Mouse (Mus musculus) retina, postnatal 1 day (tissue): ENCODE data around the gene Zc3h15.
"Not testable (repeated sequence)": the region's sequence is repeated elsewhere in the genome, so short reads cannot be mapped to it uniquely, and the experiment has no call there.

Experiments
- DNase-seq: peaks from one replicate; pipeline ENCODE4 v3.0.0-alpha.2; 2012

Gene Zc3h15

GRCm38 (mm10) chr2:83644276-83645252, at the start of gene Zc3h15:
TSS of gene Zc3h15 (plus strand) at chr2:83644435.
- DNase-seq = peak; percentile 97

GRCm38 (mm10) chr2:83620558-83621367, 23.5 kb upstream of the Zc3h15 start:
- no peak for DNase-seq

GRCm38 (mm10) chr2:83621511-83621910, 22.7 kb upstream of the Zc3h15 start:
- DNase-seq = no peak

GRCm38 (mm10) chr2:83622792-83623191, 21.4 kb upstream of the Zc3h15 start:
- no peak for DNase-seq

GRCm38 (mm10) chr2:83624045-83624444, 20.2 kb upstream of the Zc3h15 start:
- DNase-seq = no peak

- peak; percentile 75 for DNase-seq
These were observed 18.8 kb upstream of the Zc3h15 start for GRCm38 (mm10) chr2:83625226-83626108.

GRCm38 (mm10) chr2:83626881-83627280, 17.4 kb upstream of the Zc3h15 start:
- no peak for DNase-seq

- peak; percentile 51 for DNase-seq
These were observed 16.7 kb upstream of the Zc3h15 start for GRCm38 (mm10) chr2:83627495-83627894.

- DNase-seq = peak; percentile 15
These were observed 16.3 kb upstream of the Zc3h15 start for GRCm38 (mm10) chr2:83627932-83628331.

- DNase-seq = no peak
These were observed 2.2 kb upstream of the Zc3h15 start for GRCm38 (mm10) chr2:83641993-83642392.

GRCm38 (mm10) chr2:83648916-83649315, 4.7 kb downstream of the Zc3h15 start:
- no peak for DNase-seq

- no peak for DNase-seq
These were observed 8.4 kb downstream of the Zc3h15 start for GRCm38 (mm10) chr2:83652606-83653005.

- no peak for DNase-seq
These were observed 15.0 kb downstream of the Zc3h15 start for GRCm38 (mm10) chr2:83659279-83659678.

- no peak for DNase-seq
These were observed 15.9 kb downstream of the Zc3h15 start for GRCm38 (mm10) chr2:83660114-83660513.

- no peak for DNase-seq
These were observed 17.1 kb downstream of the Zc3h15 start for GRCm38 (mm10) chr2:83661351-83661750.

- not testable (repeated sequence) for DNase-seq
These were observed 20.8 kb downstream of the Zc3h15 start for GRCm38 (mm10) chr2:83665051-83665450.

GRCm38 (mm10) chr2:83667430-83667829, 23.2 kb downstream of the Zc3h15 start:
- DNase-seq = no peak

GRCm38 (mm10) chr2:83668052-83668451, 23.8 kb downstream of the Zc3h15 start:
- no peak for DNase-seq

GRCm38 (mm10) chr2:83669988-83670387, 25.8 kb downstream of the Zc3h15 start:
- no peak for DNase-seq

- DNase-seq = no peak
These were observed 27.6 kb downstream of the Zc3h15 start for GRCm38 (mm10) chr2:83671843-83672242.

- DNase-seq = no peak
These were observed 28.8 kb downstream of the Zc3h15 start for GRCm38 (mm10) chr2:83673067-83673466.

GRCm38 (mm10) chr2:83673843-83674242, 29.6 kb downstream of the Zc3h15 start:
- DNase-seq = no peak

- DNase-seq = no peak
These were observed 30.2 kb downstream of the Zc3h15 start for GRCm38 (mm10) chr2:83674421-83674820.
